Mouse (Mus musculus): Measurements from ENCODE around the gene Spata5. TPM values are rescaled to one million over a fixed set of nuclear protein-coding genes. Genes with fewer than 3 reads are reported as not detected.
"Not testable (repeated sequence)": the region's sequence is repeated elsewhere in the genome, so short reads cannot be mapped to it uniquely, and the experiment has no call there.

The Spata5 gene
- polyA plus RNA-seq, 1 experiment from 2014 or later, result 44.6 TPM

GRCm38 (mm10) chr3:37595721-37596120 is 176.0 kb downstream of the Spata5 start:
- peaks cover 6% of the 10 kb centered on the region; the same call in 1 of the 2 replicates for H3K4me1 ChIP-seq
- H3K27ac ChIP-seq, result no peak overlapping the region
- no peaks in the 10 kb centered on the region for H3K36me3 ChIP-seq
- ATAC-seq (ENCODE audit: low FRiP score, low read depth), result no peak
- no peaks in the 10 kb centered on the region for H3K9me3 ChIP-seq
- WGBS, result 77% methylated on average over 10 of the region's 10 CpGs
- H3K9ac ChIP-seq, result no peak overlapping the region
- H3K4me2 ChIP-seq (replicated peaks), result no peak overlapping the region
- no peaks in the 10 kb centered on the region for H3K27me3 ChIP-seq
- no peak overlapping the region for H3K4me3 ChIP-seq

DNA sequence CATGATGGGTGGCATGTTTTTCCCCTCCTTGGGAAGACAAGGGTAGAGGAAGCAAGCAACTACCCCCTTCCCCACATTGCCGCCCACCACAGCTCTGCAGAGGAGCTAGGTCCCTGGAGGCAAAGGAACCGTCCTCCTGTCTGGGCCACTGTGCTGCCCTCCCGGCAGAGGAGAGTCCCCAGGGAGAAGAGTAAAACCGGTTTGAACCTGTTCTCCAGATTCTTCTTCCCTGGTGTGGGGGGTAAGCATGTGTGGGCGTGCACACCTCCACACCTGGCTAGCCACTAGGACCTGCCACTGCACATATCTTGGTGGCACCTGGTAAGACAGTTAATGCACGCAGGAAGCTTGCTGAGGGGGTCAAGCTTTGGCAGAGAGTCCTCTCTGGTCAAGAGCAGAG is 176.8 kb downstream of the Spata5 start:
- Histone ChIP-seq H3K9ac (no peak overlapping the region), H3K4me1 (peaks cover 6% of the 10 kb centered on the region; the same call in 1 of the 2 replicates), H3K4me2 (replicated peaks) (no peak overlapping the region), H3K27me3 (no peaks in the 10 kb centered on the region), H3K36me3 (no peaks in the 10 kb centered on the region), H3K27ac (peak overlapping the region; percentile 22; the same call in 1 of the 2 replicates), H3K9me3 (no peaks in the 10 kb centered on the region), H3K4me3 (no peak overlapping the region)
- no peak for ATAC-seq (ENCODE audit: low FRiP score, low read depth)
- WGBS, result 53% methylated on average over 6 of the region's 6 CpGs

- Histone ChIP-seq H3K9ac (no peak overlapping the region), H3K36me3 (no peaks in the 10 kb centered on the region), H3K27ac (no peak overlapping the region), H3K9me3 (no peaks in the 10 kb centered on the region), H3K4me1 (peaks cover 6% of the 10 kb centered on the region; the same call in 1 of the 2 replicates), H3K4me2 (replicated peaks) (no peak overlapping the region), H3K4me3 (no peak overlapping the region), H3K27me3 (no peaks in the 10 kb centered on the region)
- 70% methylated on average over 5 of the region's 5 CpGs for WGBS
- no peak for ATAC-seq (ENCODE audit: low FRiP score, low read depth)
Measured at GRCm38 (mm10) chr3:37597200-37597599, 177.5 kb downstream of the Spata5 start.

DNA sequence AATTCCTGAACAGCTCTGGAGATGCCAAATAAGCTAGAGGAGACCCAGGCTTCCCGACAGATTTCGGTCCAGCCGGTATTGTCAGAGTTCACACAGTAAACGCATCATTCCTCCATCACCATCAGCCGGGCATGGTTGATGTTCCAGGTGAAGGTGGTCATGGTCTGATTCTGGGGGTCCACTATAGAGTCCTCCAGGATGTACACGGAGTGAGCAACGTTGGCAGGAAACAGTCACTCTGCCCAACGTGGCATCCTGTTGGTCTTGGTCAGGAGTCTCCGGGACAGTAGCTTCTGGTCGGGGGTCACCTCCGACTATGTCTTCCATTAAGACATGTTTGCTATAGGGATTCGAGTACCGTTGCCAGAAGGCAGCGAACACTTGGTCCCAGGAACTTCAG is 179.9 kb downstream of the Spata5 start:
- not testable (repeated sequence) for H3K4me2 ChIP-seq (replicated peaks); ATAC-seq (ENCODE audit: low FRiP score, low read depth); H3K4me1 ChIP-seq; H3K4me3 ChIP-seq; H3K36me3 ChIP-seq; H3K27me3 ChIP-seq; H3K9me3 ChIP-seq; H3K27ac ChIP-seq; H3K9ac ChIP-seq
- 95% methylated on average over 14 of the region's 14 CpGs for WGBS

- ATAC-seq (ENCODE audit: low FRiP score, low read depth), result no peak
- Histone ChIP-seq H3K4me3 (no peak overlapping the region), H3K4me1 (peaks cover 6% of the 10 kb centered on the region), H3K9ac (no peak overlapping the region), H3K9me3 (0 out of 2 replicates have a peak, but pooled peaks cover 3% of the 10 kb centered on the region), H3K27ac (no peak overlapping the region), H3K36me3 (no peaks in the 10 kb centered on the region), H3K4me2 (replicated peaks) (no peak overlapping the region), H3K27me3 (no peaks in the 10 kb centered on the region)
- 96% methylated on average over 9 of the region's 9 CpGs for WGBS
Measured at GRCm38 (mm10) chr3:37602356-37602755, 182.7 kb downstream of the Spata5 start.

- Histone ChIP-seq H3K4me1 (peaks cover 6% of the 10 kb centered on the region), H3K9ac (no peak overlapping the region), H3K4me2 (replicated peaks) (no peak overlapping the region), H3K9me3 (0 out of 2 replicates have a peak, but pooled peaks cover 3% of the 10 kb centered on the region), H3K27me3 (no peaks in the 10 kb centered on the region), H3K4me3 (no peak overlapping the region), H3K27ac (no peak overlapping the region), H3K36me3 (no peaks in the 10 kb centered on the region)
- WGBS, result 81% methylated on average over 7 of the region's 7 CpGs
- no peak for ATAC-seq (ENCODE audit: low FRiP score, low read depth)
Measured at GRCm38 (mm10) chr3:37602890-37603289, 183.2 kb downstream of the Spata5 start.

GRCm38 (mm10) chr3:37603541-37603940 is 183.8 kb downstream of the Spata5 start:
- H3K9ac ChIP-seq, result no peak overlapping the region
- H3K27ac ChIP-seq, result no peak overlapping the region
- 0 out of 2 replicates have a peak, but pooled peaks cover 3% of the 10 kb centered on the region for H3K9me3 ChIP-seq
- H3K27me3 ChIP-seq, result no peaks in the 10 kb centered on the region
- ATAC-seq (ENCODE audit: low FRiP score, low read depth), result no peak
- no peak overlapping the region for H3K4me2 ChIP-seq (replicated peaks)
- H3K36me3 ChIP-seq, result no peaks in the 10 kb centered on the region
- peaks cover 6% of the 10 kb centered on the region for H3K4me1 ChIP-seq
- 73% methylated on average over 3 of the region's 3 CpGs for WGBS
- no peak overlapping the region for H3K4me3 ChIP-seq

- Histone ChIP-seq H3K9me3 (0 out of 2 replicates have a peak, but pooled peaks cover 3% of the 10 kb centered on the region), H3K4me3 (no peak overlapping the region), H3K27me3 (no peaks in the 10 kb centered on the region), H3K4me2 (replicated peaks) (no peak overlapping the region), H3K36me3 (no peaks in the 10 kb centered on the region), H3K9ac (no peak overlapping the region), H3K27ac (no peak overlapping the region), H3K4me1 (peaks cover 6% of the 10 kb centered on the region)
- WGBS, result 65% methylated on average over 13 of the region's 13 CpGs
- no peak for ATAC-seq (ENCODE audit: low FRiP score, low read depth)
Measured at GRCm38 (mm10) chr3:37604976-37605875, 185.5 kb downstream of the Spata5 start.

- 0 out of 2 replicates have a peak, but pooled peaks cover 3% of the 10 kb centered on the region for H3K9me3 ChIP-seq
- no peak overlapping the region for H3K4me2 ChIP-seq (replicated peaks)
- WGBS, result 88% methylated on average over 10 of the region's 10 CpGs
- no peak for ATAC-seq (ENCODE audit: low FRiP score, low read depth)
- H3K36me3 ChIP-seq, result no peaks in the 10 kb centered on the region
- H3K27me3 ChIP-seq, result no peaks in the 10 kb centered on the region
- no peak overlapping the region for H3K9ac ChIP-seq
- no peak overlapping the region for H3K27ac ChIP-seq
- peaks cover 6% of the 10 kb centered on the region for H3K4me1 ChIP-seq
- no peak overlapping the region for H3K4me3 ChIP-seq
Measured at GRCm38 (mm10) chr3:37605876-37606238, 186.2 kb downstream of the Spata5 start.

- Histone ChIP-seq H3K27me3 (no peaks in the 10 kb centered on the region), H3K36me3 (no peaks in the 10 kb centered on the region), H3K27ac (no peak overlapping the region), H3K4me1 (peaks cover 6% of the 10 kb centered on the region), H3K4me2 (replicated peaks) (no peak overlapping the region), H3K4me3 (no peak overlapping the region), H3K9me3 (0 out of 2 replicates have a peak, but pooled peaks cover 3% of the 10 kb centered on the region), H3K9ac (no peak overlapping the region)
- 87% methylated on average over 4 of the region's 4 CpGs for WGBS
- ATAC-seq (ENCODE audit: low FRiP score, low read depth), result no peak
Measured at GRCm38 (mm10) chr3:37608926-37609325, 189.2 kb downstream of the Spata5 start.

GRCm38 (mm10) chr3:37610670-37611069 is 191.0 kb downstream of the Spata5 start:
- Histone ChIP-seq H3K9me3 (0 out of 2 replicates have a peak, but pooled peaks cover 3% of the 10 kb centered on the region), H3K36me3 (no peaks in the 10 kb centered on the region), H3K27ac (no peak overlapping the region), H3K27me3 (no peaks in the 10 kb centered on the region), H3K4me2 (replicated peaks) (no peak overlapping the region), H3K4me3 (no peak overlapping the region), H3K4me1 (peaks cover 8% of the 10 kb centered on the region; the same call in 1 of the 2 replicates), H3K9ac (no peak overlapping the region)
- ATAC-seq (ENCODE audit: low FRiP score, low read depth), result no peak
- 96% methylated on average over 2 of the region's 2 CpGs for WGBS

GRCm38 (mm10) chr3:37613722-37614121 is 194.0 kb downstream of the Spata5 start:
- Histone ChIP-seq H3K9me3 (no peaks in the 10 kb centered on the region), H3K9ac (no peak overlapping the region), H3K4me3 (no peak overlapping the region), H3K36me3 (no peaks in the 10 kb centered on the region), H3K27me3 (no peaks in the 10 kb centered on the region), H3K4me2 (replicated peaks) (no peak overlapping the region), H3K4me1 (peaks cover 22% of the 10 kb centered on the region; the same call in 1 of the 2 replicates), H3K27ac (no peak overlapping the region)
- no peak for ATAC-seq (ENCODE audit: low FRiP score, low read depth)
- 68% methylated on average over 10 of the region's 10 CpGs for WGBS
